Mouse (Mus musculus) liver, postnatal 0 days (tissue): ENCODE results near the gene Usp6nl. TPM values are rescaled to one million over a fixed set of nuclear protein-coding genes. Genes with fewer than 3 reads are reported as not detected.

ENCODE experiments used
- ATAC-seq: fragments of 200-750 bp; cut with Nextera tagmentation; 2 replicates; pipeline ENCODE4 v1.8.0; 2017; ENCODE audit warnings: mild to moderate bottlenecking, moderate library complexity
- DNase-seq: peaks from one replicate; pipeline ENCODE4 v3.0.0-alpha.2; 2016
- H3K27ac ChIP-seq: fragments of 300-500 bp; sonication (generic); 2 replicates; pipeline ENCODE4 v1.5.1; 2014; ENCODE audit warnings: antibody characterized with exemption, moderate library complexity, mild to moderate bottlenecking, low read depth
- H3K27me3 ChIP-seq: fragments of 300-500 bp; sonication (generic); 2 replicates; pipeline ENCODE4 v1.6.1; 2014; ENCODE audit warnings: low read length, control low read depth, mixed read lengths; ENCODE audit not compliant: insufficient read depth
- H3K36me3 ChIP-seq: fragments of 300-500 bp; sonication (generic); replicated peaks from 2 replicates; pipeline ENCODE4 v1.6.1; 2014; ENCODE audit warnings: mild to moderate bottlenecking, control low read depth, low read length, moderate library complexity, mixed read lengths; ENCODE audit not compliant: insufficient read depth
- H3K4me1 ChIP-seq: fragments of 300-500 bp; sonication (generic); 2 replicates; pipeline ENCODE4 v1.6.1; 2014; ENCODE audit warnings: antibody characterized with exemption, mild to moderate bottlenecking, control low read depth; ENCODE audit not compliant: insufficient read depth
- H3K4me2 ChIP-seq: fragments of 300-500 bp; sonication (generic); 2 replicates; pipeline ENCODE4 v1.6.1; 2014; ENCODE audit warnings: low read depth, mild to moderate bottlenecking, low read length, moderate library complexity, mixed read lengths
- H3K4me3 ChIP-seq: fragments of 300-500 bp; sonication (generic); 2 replicates; pipeline ENCODE4 v1.5.1; 2014; ENCODE audit warnings: low read depth, low read length
- H3K9ac ChIP-seq: fragments of 300-500 bp; sonication (generic); replicated peaks from 2 replicates; pipeline ENCODE4 v1.6.1; 2014; ENCODE audit warnings: mild to moderate bottlenecking, moderate library complexity
- H3K9me3 ChIP-seq: fragments of 300-500 bp; sonication (generic); 2 replicates; pipeline ENCODE4 v1.6.1; 2016; ENCODE audit warnings: mild to moderate bottlenecking, control low read depth, low read length, mixed read lengths
- CTCF ChIP-seq: sonication (generic); IDR thresholded peaks from 2 replicates; pipeline ENCODE4 v1.5.1; 2016; ENCODE audit warnings: antibody characterized with exemption, low read depth
- EP300 ChIP-seq: IDR thresholded peaks from 2 replicates; pipeline ENCODE4 v1.6.1; 2016; ENCODE audit warnings: antibody characterized with exemption, low read depth, mild to moderate bottlenecking
- WGBS: fragments of 180-500 bp; shearing (Covaris S2); extraction: QIAGEN DNeasy Blood & Tissue Kit; methylation state at CpG from one replicate; pipeline ENCODE4 v1.1.7; 2014; ENCODE audit not compliant: insufficient replicate concordance; 5-methylcytosine and 5-hydroxymethylcytosine counted together
- polyA plus RNA-seq: library from polyadenylated mRNA; unstranded; fragments of >200 nt; fragmentation: Nextera tagmentation; extraction: Ambion mirVana; gene quantifications from 2 replicates; pipeline ENCODE4 v1.2.1, GENCODE M21; 2015

Gene Usp6nl
- polyA plus RNA-seq, 1 experiment from 2014 or later = 4.6 TPM

GRCm38 (mm10) chr2:6424851-6425250 lies 102.4 kb downstream of the Usp6nl start:
- 87% methylated on average over 5 of the region's 5 CpGs for WGBS
- H3K4me2 ChIP-seq = no peak overlapping the region
- DNase-seq = no peak

GRCm38 (mm10) chr2:6436085-6436950 lies 113.9 kb downstream of the Usp6nl start:
- DNase-seq = peak; percentile 56
- no peaks in the 10 kb centered on the region for H3K4me1 ChIP-seq
- H3K27me3 ChIP-seq = no peaks in the 10 kb centered on the region
- H3K9me3 ChIP-seq = no peaks in the 10 kb centered on the region
- no peak overlapping the region for H3K4me3 ChIP-seq
- H3K27ac ChIP-seq = no peak overlapping the region
- ATAC-seq = peak; percentile 74
- H3K36me3 ChIP-seq = peaks cover 49% of the 10 kb centered on the region
- TF ChIP-seq EP300 (no peak), CTCF (peak; percentile 87)
- no peak overlapping the region for H3K4me2 ChIP-seq
- H3K9ac ChIP-seq = no peak overlapping the region
- 76% methylated on average over 16 of the region's 16 CpGs for WGBS

More at GRCm38 (mm10) chr2:6424851-6425250, 102.4 kb downstream of the Usp6nl start:
- no peak for ATAC-seq
- no peaks in the 10 kb centered on the region for H3K4me1 ChIP-seq
- H3K9ac ChIP-seq = no peak overlapping the region
- peaks cover 35% of the 10 kb centered on the region for H3K36me3 ChIP-seq
- H3K27me3 ChIP-seq = no peaks in the 10 kb centered on the region
- no peak overlapping the region for H3K4me3 ChIP-seq
- TF ChIP-seq CTCF (no peak), EP300 (no peak)
- H3K27ac ChIP-seq = no peak overlapping the region
- no peaks in the 10 kb centered on the region for H3K9me3 ChIP-seq

GRCm38 (mm10) chr2:6441688-6442087 lies 119.2 kb downstream of the Usp6nl start:
- TF ChIP-seq EP300 = no peak
- TF ChIP-seq CTCF = no peak
- 46% methylated on average over 9 of the region's 9 CpGs for WGBS
- H3K27me3 ChIP-seq = no peaks in the 10 kb centered on the region
- no peak for DNase-seq
- H3K36me3 ChIP-seq = peaks cover 34% of the 10 kb centered on the region
- H3K4me1 ChIP-seq = peaks cover 8% of the 10 kb centered on the region
- peak; percentile 29; the same call in 1 of the 2 replicates for ATAC-seq
- peak overlapping the region; percentile 42 for H3K4me2 ChIP-seq
- no peak overlapping the region for H3K9ac ChIP-seq
- no peak overlapping the region for H3K4me3 ChIP-seq
- H3K9me3 ChIP-seq = no peaks in the 10 kb centered on the region
- peak overlapping the region; percentile 67 for H3K27ac ChIP-seq

- Histone ChIP-seq H3K9ac (no peak overlapping the region), H3K9me3 (no peaks in the 10 kb centered on the region)
These were observed 119.8 kb downstream of the Usp6nl start for GRCm38 (mm10) chr2:6442302-6442701.

GRCm38 (mm10) chr2:6444015-6444414 lies 121.5 kb downstream of the Usp6nl start:
- Histone ChIP-seq H3K9me3 (no peaks in the 10 kb centered on the region), H3K27me3 (no peaks in the 10 kb centered on the region), H3K9ac (no peak overlapping the region), H3K27ac (no peak overlapping the region), H3K36me3 (peaks cover 22% of the 10 kb centered on the region), H3K4me1 (peaks cover 8% of the 10 kb centered on the region), H3K4me3 (no peak overlapping the region), H3K4me2 (no peak overlapping the region)
- no peak for DNase-seq
- no peak for ATAC-seq
- TF ChIP-seq EP300 (no peak), CTCF (no peak)
- WGBS = 84% methylated on average over 4 of the region's 4 CpGs

More at GRCm38 (mm10) chr2:6442302-6442701, 119.8 kb downstream of the Usp6nl start:
- TF ChIP-seq CTCF (no peak), EP300 (no peak)
- 26% methylated on average over 10 of the region's 10 CpGs for WGBS
- Histone ChIP-seq H3K4me2 (peak overlapping the region; percentile 42), H3K4me1 (peaks cover 8% of the 10 kb centered on the region), H3K27me3 (no peaks in the 10 kb centered on the region), H3K4me3 (no peak overlapping the region), H3K27ac (peak overlapping the region; percentile 67), H3K36me3 (peaks cover 28% of the 10 kb centered on the region)
- ATAC-seq (peak; percentile 62), DNase-seq (peak; percentile 54)

- H3K9me3 ChIP-seq = no peaks in the 10 kb centered on the region
- peaks cover 8% of the 10 kb centered on the region for H3K4me1 ChIP-seq
- peak overlapping the region; percentile 34; the same call in 1 of the 2 replicates for H3K4me2 ChIP-seq
- WGBS = 44% methylated on average over 4 of the region's 4 CpGs
- H3K36me3 ChIP-seq = peaks cover 22% of the 10 kb centered on the region
- TF ChIP-seq CTCF (no peak), EP300 (peak; percentile 57)
- ATAC-seq = peak; percentile 75
- no peaks in the 10 kb centered on the region for H3K27me3 ChIP-seq
- 0 out of 2 replicates have a peak overlapping the region, but pooled peaks have one; percentile 29 for H3K27ac ChIP-seq
- no peak for DNase-seq
- no peak overlapping the region for H3K9ac ChIP-seq
- no peak overlapping the region for H3K4me3 ChIP-seq
These were observed 122.3 kb downstream of the Usp6nl start for GRCm38 (mm10) chr2:6444723-6445169.
